Mouse (Mus musculus) lung, embryonic 14.5 days (tissue): Measurements from ENCODE around the gene Rnf2. TPM values are rescaled to one million over a fixed set of nuclear protein-coding genes. Genes with fewer than 3 reads are reported as not detected.

Source experiments
- ATAC-seq: fragments of 200-750 bp; cut with Nextera tagmentation; 2 replicates; pipeline ENCODE4 v1.8.0; 2017; ENCODE audit warnings: mild to moderate bottlenecking, moderate TSS enrichment, moderate library complexity; ENCODE audit not compliant: insufficient read depth
- DNase-seq: peaks from one replicate; pipeline ENCODE4 v3.0.0-alpha.2; 2015
- H3K27ac ChIP-seq: fragments of 300-500 bp; sonication (generic); 2 replicates; pipeline ENCODE4 v1.5.1; 2014; ENCODE audit warnings: low read depth, mild to moderate bottlenecking, moderate library complexity
- H3K27me3 ChIP-seq: fragments of 300-500 bp; sonication (generic); 2 replicates; pipeline ENCODE4 v1.6.1; 2014; ENCODE audit warnings: low read length, control low read depth; ENCODE audit not compliant: insufficient read depth
- H3K36me3 ChIP-seq: fragments of 300-500 bp; sonication (generic); 2 replicates; pipeline ENCODE4 v1.6.1; 2014; ENCODE audit warnings: control low read depth; ENCODE audit not compliant: insufficient read depth
- H3K4me1 ChIP-seq: fragments of 300-500 bp; sonication (generic); 2 replicates; pipeline ENCODE4 v1.6.1; 2014; ENCODE audit warnings: antibody characterized with exemption, control low read depth; ENCODE audit not compliant: insufficient read depth
- H3K4me2 ChIP-seq: fragments of 300-500 bp; sonication (generic); 2 replicates; pipeline ENCODE4 v1.6.1; 2014; ENCODE audit warnings: mild to moderate bottlenecking
- H3K4me3 ChIP-seq: fragments of 300-500 bp; sonication (generic); 2 replicates; pipeline ENCODE4 v1.5.1; 2014; ENCODE audit warnings: low read depth, low read length
- H3K9ac ChIP-seq: fragments of 300-500 bp; sonication (generic); 2 replicates; pipeline ENCODE4 v1.6.1; 2014
- H3K9me3 ChIP-seq: fragments of 300-500 bp; sonication (generic); 2 replicates; pipeline ENCODE4 v1.6.1; 2016; ENCODE audit warnings: low read depth, low read length, control low read depth
- CTCF ChIP-seq: IDR thresholded peaks from 2 replicates; pipeline ENCODE4 v1.5.1; 2016; ENCODE audit warnings: antibody characterized with exemption, low read depth
- WGBS: fragments of 180-500 bp; shearing (Covaris S2); extraction: QIAGEN DNeasy Blood & Tissue Kit; methylation state at CpG from one replicate; pipeline ENCODE4 v1.1.7; 2014; 5-methylcytosine and 5-hydroxymethylcytosine counted together
- polyA plus RNA-seq: library from polyadenylated mRNA; unstranded; fragments of >200 nt; fragmentation: Nextera tagmentation; extraction: Ambion mirVana; gene quantifications from 2 replicates; pipeline ENCODE4 v1.2.1, GENCODE M21; 2014

Gene Rnf2
- 86.1 and 89.7 TPM in 2 replicates for polyA plus RNA-seq

DNA sequence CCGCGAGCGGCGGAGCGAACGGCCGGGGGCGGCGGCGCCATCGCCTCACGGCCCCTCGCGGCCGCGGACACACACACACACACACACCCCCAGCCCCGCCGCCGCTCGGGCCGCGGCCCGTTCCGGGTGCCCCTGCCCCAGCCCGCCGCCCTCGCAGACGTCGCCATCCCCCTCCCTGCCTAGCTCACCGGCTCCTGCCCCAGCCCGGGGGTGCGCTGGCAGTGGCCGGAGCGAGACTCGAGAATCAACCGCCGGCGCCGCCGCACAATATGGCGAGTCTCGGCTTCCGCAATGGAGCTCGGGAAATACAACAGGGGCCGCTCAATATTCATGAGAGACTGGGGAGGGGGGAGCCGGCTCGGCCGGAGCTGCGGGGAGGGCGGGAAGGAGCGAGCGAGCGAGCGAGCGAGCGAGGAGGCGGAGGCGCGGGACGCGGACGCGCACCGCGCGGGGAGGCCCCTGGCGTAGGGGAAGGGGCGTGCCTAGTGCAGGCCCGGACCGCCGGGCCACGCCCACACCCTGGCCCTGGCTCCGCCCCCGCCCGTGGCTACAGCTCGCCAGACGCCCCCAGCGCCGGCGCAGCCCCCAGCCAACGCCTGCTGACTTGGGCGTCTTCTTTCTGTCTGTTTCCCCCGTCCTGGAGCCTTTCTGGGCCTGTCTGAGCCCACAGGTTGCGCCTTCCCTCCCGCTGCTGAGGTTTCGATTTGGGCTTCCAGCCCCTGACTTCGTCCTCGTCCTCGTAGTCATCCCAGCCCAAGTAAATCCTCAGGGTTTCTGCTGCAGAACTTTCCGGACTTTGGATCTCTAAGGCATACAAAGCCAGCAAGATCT, at the start of gene Rnf2:
Rnf2 (minus strand) TSS at position 425 of the 831 bp plus-strand sequence.
- Histone ChIP-seq H3K36me3 (no peaks in the 10 kb centered on the region), H3K27ac (peak within 1 kb of the TSS; percentile 99), H3K4me2 (peak within 1 kb of the TSS; percentile 69), H3K27me3 (no peaks in the 10 kb centered on the region), H3K9ac (peak within 1 kb of the TSS; percentile 97), H3K9me3 (no peaks in the 10 kb centered on the region), H3K4me1 (no peaks in the 10 kb centered on the region), H3K4me3 (peak within 1 kb of the TSS; percentile 92)
- no peak for TF ChIP-seq CTCF
- peak; percentile 98 for ATAC-seq
- under 1% methylated on average over 75 of the region's 90 CpGs for WGBS
- DNase-seq, result peak; percentile 98

DNA sequence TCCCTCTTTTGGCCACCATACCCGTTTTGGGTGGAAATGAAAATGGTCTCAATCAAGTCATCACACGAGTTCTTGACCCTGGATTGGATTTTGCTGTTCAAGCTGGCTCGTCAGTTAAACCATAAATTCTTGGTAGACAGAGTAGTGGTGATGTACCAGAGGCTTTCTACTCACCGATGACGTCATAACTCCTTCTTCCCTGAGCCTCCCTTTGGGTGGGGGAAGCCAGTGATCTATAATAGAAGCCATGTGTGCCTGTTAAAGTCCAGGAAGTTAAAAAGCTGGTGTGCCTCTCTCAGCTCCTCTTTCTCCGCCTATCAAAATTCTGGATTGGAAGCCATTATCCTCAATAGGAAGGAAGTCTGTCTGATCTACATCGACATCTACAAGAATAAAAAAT, 49.0 kb upstream of the Rnf2 start:
- Histone ChIP-seq H3K4me2 (no peak overlapping the region), H3K4me1 (no peaks in the 10 kb centered on the region), H3K4me3 (no peak overlapping the region), H3K27me3 (no peaks in the 10 kb centered on the region), H3K27ac (no peak overlapping the region), H3K9ac (no peak overlapping the region), H3K36me3 (no peaks in the 10 kb centered on the region), H3K9me3 (no peaks in the 10 kb centered on the region)
- 73% methylated on average over 7 of the region's 7 CpGs for WGBS
- DNase-seq (no peak), ATAC-seq (no peak)
- TF ChIP-seq CTCF, result no peak

DNA sequence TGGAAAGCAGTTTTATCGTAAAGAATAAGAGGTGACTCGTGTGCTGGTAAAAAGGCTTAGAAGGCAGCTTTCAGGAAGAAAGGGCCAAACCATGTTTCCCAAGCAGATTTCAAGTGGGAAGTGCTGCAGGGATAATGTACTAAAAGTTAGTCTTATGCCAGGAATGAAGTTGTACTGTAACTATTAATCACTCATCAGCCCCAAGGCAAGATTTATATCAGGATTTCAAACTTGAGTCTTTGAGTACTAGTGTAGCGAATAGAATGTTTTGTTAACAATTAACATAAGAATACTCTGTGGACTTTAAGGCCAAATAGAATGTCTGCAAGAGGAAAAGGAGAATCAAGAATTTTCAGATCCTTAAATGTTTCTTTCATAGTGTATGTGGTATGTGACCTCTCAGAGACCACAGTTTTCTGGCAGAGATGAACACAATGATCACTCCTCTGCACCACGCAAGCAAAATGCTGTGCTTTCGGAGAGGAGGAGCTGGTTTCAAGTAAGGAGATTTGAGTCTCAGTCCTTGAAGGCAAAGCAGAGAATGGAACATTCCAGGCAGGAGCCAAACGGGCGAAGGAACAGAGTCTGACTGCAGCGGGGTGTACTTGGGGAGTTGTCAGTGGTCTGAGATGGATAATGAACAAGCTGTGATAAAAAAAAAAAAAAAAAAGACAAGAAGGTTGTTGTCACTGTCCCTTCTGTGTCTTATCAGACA, 48.3 kb upstream of the Rnf2 start:
- DNase-seq (peak; percentile 21), ATAC-seq (no peak)
- H3K4me3 ChIP-seq, result no peak overlapping the region
- H3K4me1 ChIP-seq, result no peaks in the 10 kb centered on the region
- H3K9ac ChIP-seq, result no peak overlapping the region
- H3K36me3 ChIP-seq, result no peaks in the 10 kb centered on the region
- H3K27me3 ChIP-seq, result no peaks in the 10 kb centered on the region
- H3K27ac ChIP-seq, result no peak overlapping the region
- H3K4me2 ChIP-seq, result no peak overlapping the region
- no peak for TF ChIP-seq CTCF
- 56% methylated on average over 8 of the region's 8 CpGs for WGBS
- H3K9me3 ChIP-seq, result no peaks in the 10 kb centered on the region

DNA sequence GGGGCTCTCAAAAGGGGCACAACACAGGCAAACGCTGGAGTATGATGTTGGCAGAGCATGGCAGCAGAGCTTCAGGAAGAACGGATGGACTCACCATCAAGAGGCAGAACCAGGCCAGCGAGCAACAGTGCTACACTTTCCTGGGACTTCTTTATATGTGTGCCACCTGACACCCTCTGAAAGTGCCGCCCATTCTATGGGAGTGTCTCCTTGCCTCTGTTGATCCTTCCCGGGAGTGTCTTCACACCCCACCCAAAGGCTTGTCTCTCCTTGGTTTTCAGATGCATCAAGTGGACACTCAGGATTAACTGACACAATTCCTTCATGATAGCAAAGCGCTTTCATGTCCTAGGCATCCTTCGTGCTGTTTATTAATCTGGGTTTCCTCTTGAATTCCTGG, 44.8 kb upstream of the Rnf2 start:
- ATAC-seq (no peak), DNase-seq (no peak)
- no peak overlapping the region for H3K4me3 ChIP-seq
- no peak overlapping the region for H3K9ac ChIP-seq
- no peak overlapping the region for H3K27ac ChIP-seq
- 72% methylated on average over 7 of the region's 7 CpGs for WGBS
- H3K4me1 ChIP-seq, result no peaks in the 10 kb centered on the region
- no peaks in the 10 kb centered on the region for H3K36me3 ChIP-seq
- H3K27me3 ChIP-seq, result no peaks in the 10 kb centered on the region
- H3K4me2 ChIP-seq, result no peak overlapping the region
- TF ChIP-seq CTCF, result no peak
- H3K9me3 ChIP-seq, result no peaks in the 10 kb centered on the region

DNA sequence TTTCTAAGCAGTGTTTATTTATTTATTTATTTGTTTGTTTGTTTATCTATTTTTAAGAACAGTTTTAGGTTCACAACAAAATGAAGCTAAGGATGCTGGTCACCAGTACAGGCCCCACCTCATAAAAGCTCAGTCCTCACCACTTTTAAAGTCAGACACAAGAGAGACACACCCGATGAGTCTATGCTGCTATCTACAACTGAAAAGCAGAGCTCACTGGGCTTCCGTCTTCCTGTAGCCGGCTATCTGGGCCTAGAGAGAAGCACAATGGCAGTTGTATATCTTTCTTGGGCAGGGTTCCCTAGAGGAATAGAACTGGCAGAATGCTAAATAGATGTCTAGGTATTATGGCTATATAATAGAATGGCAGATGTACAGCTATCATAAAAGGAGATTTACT, 43.8 kb upstream of the Rnf2 start:
- DNase-seq (no peak), ATAC-seq (no peak)
- H3K4me1 ChIP-seq, result no peaks in the 10 kb centered on the region
- no peak overlapping the region for H3K4me3 ChIP-seq
- H3K4me2 ChIP-seq, result no peak overlapping the region
- WGBS, result 84% methylated on average over 3 of the region's 3 CpGs
- TF ChIP-seq CTCF, result no peak
- no peaks in the 10 kb centered on the region for H3K9me3 ChIP-seq
- H3K27ac ChIP-seq, result no peak overlapping the region
- H3K27me3 ChIP-seq, result no peaks in the 10 kb centered on the region
- H3K9ac ChIP-seq, result no peak overlapping the region
- no peaks in the 10 kb centered on the region for H3K36me3 ChIP-seq

DNA sequence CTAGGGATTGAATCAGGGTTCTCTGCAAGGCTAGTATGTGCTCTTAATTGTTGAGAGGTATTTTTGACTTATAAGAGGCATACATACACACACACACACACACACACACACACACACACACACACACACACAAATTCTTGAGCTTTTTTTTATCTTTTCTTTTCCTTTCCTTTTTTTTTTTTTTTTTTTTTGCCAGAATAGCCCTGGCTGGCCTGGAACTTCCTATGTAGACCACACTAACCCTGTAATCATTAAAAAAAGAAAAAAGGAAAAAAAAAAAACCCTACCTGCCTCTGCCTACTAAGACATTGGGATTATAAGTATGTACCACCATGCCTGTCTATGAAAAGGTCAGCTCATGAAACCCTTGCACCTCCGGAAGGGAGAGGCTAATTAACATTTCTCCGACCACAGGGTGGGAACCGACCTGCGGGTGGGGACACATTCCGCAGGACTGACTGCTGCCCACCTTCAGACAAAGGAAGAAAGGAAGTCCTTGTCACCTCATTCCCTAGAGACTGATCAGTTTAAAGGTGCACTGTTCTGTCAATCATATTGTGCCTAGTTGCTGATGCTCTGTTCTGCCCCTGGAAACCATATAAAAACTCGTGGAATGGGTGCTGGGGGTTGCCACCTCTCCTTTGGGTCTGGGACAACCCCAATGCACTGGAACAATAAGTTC, 43.2 kb upstream of the Rnf2 start:
- Histone ChIP-seq H3K9me3 (no peaks in the 10 kb centered on the region), H3K27ac (no peak overlapping the region), H3K4me2 (no peak overlapping the region), H3K4me3 (no peak overlapping the region), H3K27me3 (no peaks in the 10 kb centered on the region), H3K9ac (no peak overlapping the region), H3K36me3 (no peaks in the 10 kb centered on the region), H3K4me1 (no peaks in the 10 kb centered on the region)
- no peak for TF ChIP-seq CTCF
- WGBS, result 78% methylated on average over 6 of the region's 6 CpGs
- ATAC-seq, result no peak
- DNase-seq, result no peak

DNA sequence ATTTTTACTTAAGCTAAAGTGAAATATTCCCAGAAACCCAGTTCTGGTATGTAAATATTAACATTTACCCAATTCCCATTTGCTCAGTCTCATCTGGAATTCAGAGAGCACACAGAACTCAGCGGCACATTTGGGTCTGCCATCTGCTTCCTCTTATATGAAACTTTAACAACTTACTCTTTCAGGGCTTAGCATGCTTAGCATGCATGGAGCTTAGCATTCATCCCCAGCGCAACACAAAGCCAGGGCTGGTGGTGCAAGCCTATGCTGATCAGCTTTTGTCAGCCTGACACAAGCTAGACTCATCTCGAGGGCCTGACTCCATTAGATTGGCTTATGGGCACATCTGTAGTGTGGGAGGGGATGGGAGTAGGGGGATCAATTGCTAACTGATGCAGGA, 25.9 kb upstream of the Rnf2 start:
- Histone ChIP-seq H3K9ac (no peak overlapping the region), H3K4me2 (no peak overlapping the region), H3K4me1 (no peaks in the 10 kb centered on the region), H3K27ac (no peak overlapping the region), H3K4me3 (no peak overlapping the region), H3K9me3 (no peaks in the 10 kb centered on the region), H3K27me3 (no peaks in the 10 kb centered on the region), H3K36me3 (no peaks in the 10 kb centered on the region)
- TF ChIP-seq CTCF, result no peak
- DNase-seq, result no peak
- 67% methylated on average over 3 of the region's 3 CpGs for WGBS
- no peak for ATAC-seq
